Mouse (Mus musculus): ENCODE results near the gene Olfr744. TPM values are rescaled to one million over a fixed set of nuclear protein-coding genes. Genes with fewer than 3 reads are reported as not detected.

Olfr744 gene
- polyA plus RNA-seq (2012) = not detected in 2 replicates

DNA sequence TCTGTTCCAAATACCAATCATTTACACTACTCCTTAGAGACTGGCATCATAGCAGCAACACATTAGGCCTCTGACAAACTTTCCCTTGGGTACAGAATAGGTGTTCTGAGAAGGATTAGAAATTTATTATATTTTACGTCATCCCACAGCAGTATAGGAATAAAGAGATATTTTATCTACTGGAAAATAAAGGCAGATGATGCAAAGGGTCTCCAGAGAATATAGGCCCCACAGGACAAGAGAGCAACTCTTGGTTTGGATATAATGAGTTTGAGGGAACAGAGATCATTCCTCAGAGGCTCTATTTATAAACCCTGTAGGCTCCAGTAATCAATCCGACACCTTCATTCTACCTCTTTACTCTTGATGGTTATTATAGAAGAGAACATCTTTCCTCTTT lies at the start of gene Olfr744:
Gene Olfr744 (plus strand): TSS at position 301 of the 400 bp plus-strand sequence.
- no peak for TF ChIP-seq GATA1 (IDR thresholded peaks at IDR 0.05; ENCODE audit: low read length)

DNA sequence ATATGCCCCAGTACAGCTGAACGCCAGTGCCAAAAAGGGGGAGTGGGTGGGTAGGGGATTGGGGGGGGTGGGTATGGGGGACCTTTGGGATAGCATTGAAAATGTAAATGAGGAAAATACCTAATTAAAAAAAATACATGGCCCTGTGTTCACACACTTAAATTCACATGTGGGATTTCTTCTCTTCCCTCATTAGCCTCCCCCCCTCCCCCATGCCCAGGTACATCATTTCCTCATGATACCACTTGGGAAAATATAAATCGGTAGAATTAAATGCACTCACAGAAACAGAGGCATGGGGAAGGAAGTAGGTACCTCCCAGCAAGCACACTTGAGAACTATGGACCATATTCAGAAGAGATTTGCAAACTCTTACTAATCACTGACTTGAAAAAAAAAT lies 24.4 kb downstream of the Olfr744 start, which contains the start of gene Olfr745:
Gene Olfr745 (plus strand): TSS at position 301 of the 400 bp plus-strand sequence.
- TF ChIP-seq GATA1 (IDR thresholded peaks at IDR 0.05; ENCODE audit: low read length) = no peak

DNA sequence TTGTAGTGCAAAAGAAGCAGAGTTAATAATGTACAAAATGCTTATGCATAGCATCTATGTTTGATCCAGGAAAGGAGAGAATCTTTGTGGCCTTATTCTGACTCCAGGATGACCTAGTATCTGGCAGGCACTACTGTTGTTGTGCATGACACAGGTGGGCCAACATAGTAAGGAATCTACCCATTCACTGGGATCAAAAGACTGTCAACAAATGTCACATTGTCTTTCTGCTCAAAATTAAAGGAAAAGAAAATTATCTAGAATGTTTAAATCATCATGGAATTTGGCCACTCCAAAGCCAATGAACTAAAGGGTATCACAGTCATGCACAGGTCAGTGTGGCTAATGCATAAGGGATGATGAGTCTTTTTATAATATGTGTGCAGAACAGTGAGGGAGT lies 32.1 kb downstream of the Olfr744 start, which contains the start of gene Olfr746:
Gene Olfr746 (plus strand): TSS at position 301 of the 400 bp plus-strand sequence.
- TF ChIP-seq GATA1 (IDR thresholded peaks at IDR 0.05; ENCODE audit: low read length) = no peak

Other genes starting within 250 kb of the Olfr744 start
- gene Olfr736, start 233.7 kb upstream of the Olfr744 start, polyA plus RNA-seq (2012) = not detected in 2 replicates
- not detected in 2 replicates for gene Olfr738, start 207.3 kb upstream of the Olfr744 start, polyA plus RNA-seq (2012)
- gene Olfr739, start 196.3 kb upstream of the Olfr744 start, polyA plus RNA-seq (2012) = not detected in 2 replicates
- gene Olfr740, start 169.3 kb upstream of the Olfr744 start, polyA plus RNA-seq (2012) = not detected in 2 replicates
- not detected in 2 replicates for gene Olfr741, start 142.1 kb upstream of the Olfr744 start, polyA plus RNA-seq (2012)
- not detected in 2 replicates for gene Olfr742, start 111.3 kb upstream of the Olfr744 start, polyA plus RNA-seq (2012)
- not detected in 2 replicates for gene Olfr743, start 93.0 kb upstream of the Olfr744 start, polyA plus RNA-seq (2012)
- not detected in 2 replicates for gene Olfr745, start 24.5 kb downstream of the Olfr744 start, polyA plus RNA-seq (2012)
- gene Olfr746, start 32.2 kb downstream of the Olfr744 start, polyA plus RNA-seq (2012) = not detected in 2 replicates
- gene Olfr747, start 78.3 kb downstream of the Olfr744 start, polyA plus RNA-seq (2012) = not detected in 2 replicates
- gene Olfr748, start 92.5 kb downstream of the Olfr744 start, polyA plus RNA-seq (2012) = not detected in 2 replicates
- not detected in 2 replicates for gene Olfr749, start 130.2 kb downstream of the Olfr744 start, polyA plus RNA-seq (2012)
- gene Ttc5, start 170.6 kb downstream of the Olfr744 start, polyA plus RNA-seq (2012) = 8.2 and 26.0 TPM in 2 replicates
- gene Ccnb1ip1, start 192.9 kb downstream of the Olfr744 start, polyA plus RNA-seq (2012) = 0.11 and 0.15 TPM in 2 replicates
- gene Parp2, start 193.0 kb downstream of the Olfr744 start, polyA plus RNA-seq (2012) = 5.4 and 6.2 TPM in 2 replicates